Mouse (Mus musculus): ENCODE measurements around the gene Wdr63.
"Not testable (repeated sequence)": the region's sequence is repeated elsewhere in the genome, so short reads cannot be mapped to it uniquely, and the experiment has no call there.

The Wdr63 gene

DNA sequence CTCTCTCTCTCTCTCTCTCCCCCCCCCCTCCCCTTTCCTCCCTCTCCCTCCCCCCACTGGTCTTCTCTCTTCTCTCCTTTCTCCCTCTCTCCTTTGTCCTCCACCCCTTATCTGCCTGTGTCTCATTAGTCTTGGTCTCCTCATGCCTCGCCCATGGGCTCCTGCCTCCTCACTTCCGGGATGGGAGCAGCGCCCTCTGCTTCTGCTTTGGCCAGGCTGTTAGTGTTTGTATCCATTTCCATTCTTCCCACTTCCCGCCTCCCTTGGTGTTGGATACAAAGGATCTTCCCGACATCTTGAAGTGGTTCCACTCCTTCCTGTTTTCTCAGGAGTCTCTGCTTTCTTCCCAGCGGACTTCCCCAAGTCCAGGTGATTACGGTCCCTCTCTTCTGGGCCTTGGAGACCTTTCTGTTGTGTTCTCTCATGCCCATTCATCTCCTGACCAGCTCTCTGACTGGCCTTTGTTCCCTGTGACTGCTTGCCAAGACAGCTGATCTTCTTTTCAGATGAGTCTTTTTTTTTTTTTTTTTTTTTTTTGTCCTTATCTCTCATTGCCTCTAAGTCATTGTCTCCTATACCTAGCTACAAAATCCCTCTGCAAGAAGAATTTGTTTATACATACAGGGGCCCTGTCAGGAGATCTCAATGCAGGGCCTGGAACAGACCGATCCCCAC lies 96.2 kb downstream of the Wdr63 start:
- DNase-seq (ENCODE audit: low spot score in 2 of 2): no peak

DNA sequence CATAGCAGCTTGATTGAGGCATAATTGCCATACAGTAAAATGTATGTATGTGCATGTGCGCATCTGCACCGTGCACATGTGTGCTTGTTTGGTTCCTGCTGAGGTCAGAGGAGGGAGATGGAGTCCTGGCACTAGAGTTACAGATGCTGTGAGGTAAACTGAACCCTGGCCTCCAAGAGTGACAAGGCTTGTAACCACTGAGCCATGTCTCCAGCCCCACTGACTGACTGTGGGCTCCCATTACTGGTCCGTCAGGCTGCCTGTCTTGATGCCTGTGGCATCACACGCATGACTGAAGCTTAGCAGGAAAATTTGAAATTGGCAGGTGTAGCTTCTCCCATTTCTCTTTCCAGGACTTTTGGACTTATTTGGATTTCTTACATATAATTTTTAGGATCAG lies 97.2 kb downstream of the Wdr63 start:
- DNase-seq (ENCODE audit: low spot score in 2 of 2): no peak

DNA sequence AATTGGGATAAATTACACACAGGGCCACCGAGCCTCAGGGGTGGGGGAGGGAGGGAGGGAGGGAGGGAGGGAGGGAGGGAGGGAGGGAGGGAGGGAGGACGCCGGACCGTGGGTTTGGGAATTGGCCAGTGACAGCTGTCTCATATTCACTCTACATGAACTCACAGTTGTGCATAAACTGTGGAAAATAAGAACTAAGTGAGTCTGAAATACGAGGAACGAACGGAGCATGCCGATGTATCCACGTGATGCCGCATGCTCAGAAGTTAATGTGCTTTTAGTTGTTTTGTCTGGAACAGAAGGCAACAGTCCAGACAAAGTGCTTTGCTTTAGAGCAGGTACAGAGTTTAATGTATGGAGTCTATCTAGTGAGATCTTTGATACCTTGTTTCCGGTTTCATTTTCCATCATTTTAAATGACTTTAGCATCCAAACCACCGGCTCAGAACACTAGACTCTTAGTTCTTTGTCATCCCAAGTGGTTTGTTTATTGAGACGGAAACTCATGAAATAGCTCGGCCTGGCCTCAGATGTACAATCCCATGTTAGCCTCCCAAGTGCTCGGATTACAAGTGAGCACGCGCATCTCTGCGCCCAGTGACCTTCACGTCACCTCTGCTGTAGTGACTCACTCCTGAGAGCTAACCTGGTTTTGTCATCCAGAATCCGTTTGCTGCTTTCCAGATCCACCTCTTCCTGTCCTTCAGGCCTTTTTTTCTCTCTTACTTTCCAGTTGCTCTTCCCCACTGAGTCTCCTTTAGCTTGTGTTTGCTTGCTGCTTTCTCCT lies 97.9 kb downstream of the Wdr63 start:
- DNase-seq (ENCODE audit: low spot score in 2 of 2): no peak

DNA sequence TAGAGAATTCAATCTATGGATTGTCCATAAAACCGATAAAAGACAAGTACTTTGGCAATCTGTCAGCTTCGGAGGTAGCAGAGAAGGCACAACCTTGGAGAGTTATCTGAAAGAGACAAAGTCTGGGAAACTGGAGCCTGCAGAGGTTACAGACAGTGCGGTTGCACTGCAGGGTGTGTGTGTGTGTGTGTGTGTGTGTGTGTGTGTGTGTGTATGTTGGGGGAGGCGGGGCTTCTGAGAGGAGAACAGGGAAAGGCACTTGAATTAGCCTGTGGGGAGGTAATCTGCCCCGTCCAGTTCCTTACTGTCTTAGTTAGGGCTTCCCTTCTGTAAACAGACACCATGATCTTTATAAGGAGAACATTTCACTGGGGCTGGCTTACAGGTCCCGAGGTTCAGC lies 100.1 kb downstream of the Wdr63 start:
- no peak for DNase-seq (ENCODE audit: low spot score in 2 of 2)

DNA sequence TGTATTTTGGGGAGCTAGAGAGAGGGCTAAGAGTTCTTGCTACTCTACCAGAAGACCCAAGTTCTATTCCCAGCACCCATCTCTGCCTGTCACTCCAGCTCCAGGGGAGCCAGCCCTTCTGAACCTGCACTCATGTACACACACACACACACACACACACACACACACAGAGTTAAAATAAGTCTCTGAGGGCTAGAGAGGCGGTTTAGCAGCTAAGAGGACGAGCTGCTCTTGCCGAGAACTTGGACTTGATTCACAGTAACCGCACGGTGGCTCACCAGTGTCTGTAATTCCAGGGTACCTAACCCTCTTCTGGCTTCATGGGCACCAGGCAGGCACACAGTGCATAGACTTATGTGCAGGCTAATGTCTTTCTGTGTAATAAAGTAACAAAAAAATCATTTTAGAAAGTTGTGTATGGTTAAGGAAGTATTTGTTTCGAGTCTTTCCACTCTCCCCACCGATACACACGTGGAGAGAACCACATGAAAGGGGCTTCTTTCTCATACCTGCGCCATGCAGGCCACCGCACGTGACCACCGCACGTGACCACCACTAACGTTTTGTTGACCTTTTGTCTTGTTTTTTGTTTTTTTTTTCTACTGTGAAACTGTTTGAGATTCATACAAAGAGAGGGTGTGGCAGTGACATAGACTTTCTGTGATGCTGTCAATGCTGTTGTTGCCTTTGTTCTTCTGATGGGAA lies 103.4 kb downstream of the Wdr63 start:
- DNase-seq (ENCODE audit: low spot score in 2 of 2): no peak

DNA sequence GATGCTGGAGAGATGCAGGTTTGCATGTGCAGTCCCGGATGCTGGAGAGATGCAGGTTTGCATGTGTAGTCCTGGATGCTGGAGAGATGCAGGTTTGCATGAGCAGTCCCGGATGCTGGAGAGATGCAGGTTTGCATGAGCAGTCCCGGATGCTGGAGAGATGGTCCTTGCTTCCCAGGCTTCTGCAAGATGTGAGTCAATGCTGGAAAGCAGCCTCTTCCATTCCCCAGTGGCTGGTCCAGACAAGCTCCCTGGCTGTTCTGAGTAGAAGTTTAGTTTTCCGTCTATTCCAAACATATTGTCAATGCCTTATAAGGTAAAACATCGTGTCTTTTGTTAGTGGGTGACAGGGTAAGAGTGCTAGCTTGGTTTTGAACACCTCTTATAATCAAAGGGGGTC lies 111.4 kb downstream of the Wdr63 start:
- DNase-seq (ENCODE audit: low spot score in 2 of 2): not testable (repeated sequence)

DNA sequence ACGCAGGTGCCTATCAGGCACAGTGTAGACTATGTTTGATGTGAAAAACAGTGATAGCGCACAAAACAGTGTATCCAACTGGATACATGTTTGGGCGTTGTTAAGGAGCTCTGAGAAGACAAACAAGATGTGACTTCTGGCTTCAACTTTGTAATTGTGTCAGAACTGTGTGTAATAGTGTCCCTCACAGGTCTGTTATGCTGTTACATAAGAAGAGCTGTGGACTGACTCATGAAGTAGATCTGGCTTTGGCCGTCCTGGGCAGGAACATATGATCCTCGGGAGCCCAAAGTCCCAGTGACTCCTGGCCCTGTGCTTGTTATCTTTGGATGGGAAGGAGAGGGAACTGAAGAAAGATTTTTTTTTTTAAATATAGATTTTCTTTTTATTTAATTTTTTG lies 112.4 kb downstream of the Wdr63 start:
- DNase-seq (ENCODE audit: low spot score in 2 of 2): no peak

DNA sequence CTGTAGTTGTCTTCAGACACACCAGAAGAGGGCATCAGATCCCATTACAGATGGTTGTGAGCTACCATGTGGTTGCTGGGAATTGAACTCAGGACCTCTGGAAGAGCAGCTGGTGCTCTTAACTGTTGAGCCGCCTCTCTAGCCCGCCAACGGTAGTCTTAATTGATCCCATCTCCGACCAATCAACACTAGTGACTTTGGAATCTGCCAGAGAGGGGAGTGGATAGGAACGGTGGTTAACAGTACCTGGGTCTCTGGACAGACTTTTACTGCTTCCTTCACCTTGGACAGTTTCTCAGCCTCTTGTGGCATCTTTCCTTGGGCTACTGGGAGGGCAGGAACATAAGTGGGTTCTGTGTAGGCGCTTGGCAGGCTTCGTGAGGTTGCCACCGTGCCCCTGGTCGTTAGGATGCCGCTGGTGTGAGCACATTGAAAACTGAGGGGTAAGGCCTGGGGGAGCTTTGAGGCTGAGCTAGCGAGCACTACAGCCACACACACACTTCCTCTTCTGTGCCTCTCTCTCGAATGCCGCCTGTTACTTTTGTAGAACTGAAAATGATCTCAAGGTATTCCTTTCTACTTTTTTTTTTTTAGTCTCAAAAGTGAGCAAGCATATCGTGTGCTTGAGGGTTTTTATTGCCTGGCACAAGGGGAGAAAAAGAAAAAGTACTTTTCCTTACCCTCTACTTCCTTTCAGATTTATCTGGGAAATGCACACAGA lies 114.3 kb downstream of the Wdr63 start:
- DNase-seq (ENCODE audit: low spot score in 2 of 2): no peak

DNA sequence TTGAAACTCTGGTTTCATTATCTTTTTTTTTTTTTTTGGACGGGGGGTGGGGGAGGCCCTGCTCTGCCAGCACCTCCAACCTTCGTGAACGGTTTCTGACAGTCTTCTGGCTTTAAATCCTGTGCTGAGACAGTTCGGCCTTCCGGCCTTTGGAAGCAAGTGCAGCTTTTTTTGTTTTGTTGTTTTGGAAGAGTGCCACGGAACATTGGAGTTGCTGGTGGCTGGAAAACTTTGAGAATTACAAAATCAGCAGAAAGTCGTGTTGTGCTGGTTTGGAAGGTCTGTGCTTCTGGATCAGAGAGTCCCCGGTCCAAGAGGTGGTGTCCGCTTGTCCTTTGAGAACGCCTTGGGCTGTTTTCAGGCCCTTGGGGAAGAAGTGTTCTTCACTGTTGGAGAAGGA lies 115.1 kb downstream of the Wdr63 start:
- no peak for DNase-seq (ENCODE audit: low spot score in 2 of 2)

DNA sequence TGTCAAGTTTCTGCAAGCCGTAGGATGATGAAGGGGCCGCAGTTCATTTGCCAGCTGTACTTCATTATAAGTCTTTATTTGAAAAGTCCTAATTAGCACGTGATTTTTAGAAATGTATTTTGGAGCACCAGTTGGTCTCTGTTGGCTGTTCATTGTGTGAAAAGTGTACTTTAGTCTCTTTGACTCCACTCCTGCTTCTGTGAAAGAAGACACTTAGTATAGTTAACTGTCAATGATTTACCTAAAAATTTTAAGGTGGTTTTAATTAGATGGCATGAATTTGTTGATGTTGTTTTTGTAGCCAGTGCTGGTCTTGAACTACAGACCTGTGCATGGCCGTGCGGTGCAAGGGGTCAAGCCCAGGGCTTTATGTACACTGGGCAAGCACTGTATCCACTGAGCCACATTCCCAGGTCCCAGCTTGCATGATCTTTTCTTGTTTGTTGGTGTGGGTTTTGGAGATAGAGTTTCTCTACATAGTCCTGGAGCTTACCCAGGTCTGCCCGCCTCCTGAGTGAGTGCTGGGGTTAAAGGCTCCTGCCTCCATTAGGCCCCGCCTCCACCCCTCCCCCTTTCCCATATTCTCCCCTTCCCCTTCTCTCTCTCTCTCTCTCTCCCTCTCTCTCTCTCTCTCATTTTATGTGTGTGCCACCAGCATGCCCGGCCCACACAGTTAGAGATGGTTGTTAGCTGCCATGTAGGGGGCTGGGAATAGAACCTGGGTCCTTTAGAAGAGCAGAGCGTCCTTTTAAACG lies 115.8 kb downstream of the Wdr63 start:
- DNase-seq (ENCODE audit: low spot score in 2 of 2): no peak

DNA sequence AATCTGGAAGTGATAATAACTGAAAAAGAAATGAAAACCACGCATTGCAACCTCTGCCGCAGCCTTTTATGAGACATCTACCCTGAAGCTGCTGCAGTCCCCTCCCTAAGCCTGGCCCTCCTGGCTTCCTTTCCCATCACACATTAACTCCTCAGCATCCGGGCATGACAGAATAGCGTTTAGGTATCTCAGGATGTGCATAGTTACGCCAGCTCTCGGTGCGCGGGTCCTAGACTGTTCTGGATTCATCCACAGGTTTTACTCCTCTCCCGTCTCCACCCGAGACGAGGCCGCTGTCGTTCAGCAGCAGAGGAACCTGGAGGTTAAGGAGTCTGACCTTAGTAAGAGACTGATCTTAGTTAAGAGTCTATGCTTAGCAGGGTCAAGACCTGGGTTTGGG lies 116.8 kb downstream of the Wdr63 start:
- DNase-seq (ENCODE audit: low spot score in 2 of 2): no peak

Measured in right cerebral cortex, adult 2 months (tissue).